Mouse (Mus musculus) erythroblast, adult 5-6 weeks (primary cell): Measurements from ENCODE around the gene Aim2. TPM values are rescaled to one million over a fixed set of nuclear protein-coding genes. Genes with fewer than 3 reads are reported as not detected.
"Not testable (repeated sequence)": the region's sequence is repeated elsewhere in the genome, so short reads cannot be mapped to it uniquely, and the experiment has no call there.

ENCODE experiments used
- ATAC-seq: replicated peaks from 2 replicates; pipeline ENCODE4 v1.8.0; 2016; ENCODE audit warnings: moderate number of reproducible peaks, mild to moderate bottlenecking, moderate TSS enrichment, inconsistent platforms; ENCODE audit not compliant: poor library complexity, low FRiP score, severe bottlenecking
- total RNA-seq, 2 experiments: library from RNA; stranded (forward) in 1 of 2; stranded (reverse) in 1 of 2; fragments of 150-400 nt in 1 of 2; fragments of 200-764, 138-1000 nt in 1 of 2; gene quantifications; 2 replicates each; pipeline versions ENCODE4 v1.2.3 to v1.2.4; 2015 to 2017; ENCODE audit warnings: low replicate concordance in 2 of 2

Aim2 gene
- total RNA-seq (2015; ENCODE audit: low replicate concordance) (20.5 and 27.7 TPM in 2 replicates), total RNA-seq (2017; ENCODE audit: low replicate concordance) (45.9 and 55.4 TPM in 2 replicates)

DNA sequence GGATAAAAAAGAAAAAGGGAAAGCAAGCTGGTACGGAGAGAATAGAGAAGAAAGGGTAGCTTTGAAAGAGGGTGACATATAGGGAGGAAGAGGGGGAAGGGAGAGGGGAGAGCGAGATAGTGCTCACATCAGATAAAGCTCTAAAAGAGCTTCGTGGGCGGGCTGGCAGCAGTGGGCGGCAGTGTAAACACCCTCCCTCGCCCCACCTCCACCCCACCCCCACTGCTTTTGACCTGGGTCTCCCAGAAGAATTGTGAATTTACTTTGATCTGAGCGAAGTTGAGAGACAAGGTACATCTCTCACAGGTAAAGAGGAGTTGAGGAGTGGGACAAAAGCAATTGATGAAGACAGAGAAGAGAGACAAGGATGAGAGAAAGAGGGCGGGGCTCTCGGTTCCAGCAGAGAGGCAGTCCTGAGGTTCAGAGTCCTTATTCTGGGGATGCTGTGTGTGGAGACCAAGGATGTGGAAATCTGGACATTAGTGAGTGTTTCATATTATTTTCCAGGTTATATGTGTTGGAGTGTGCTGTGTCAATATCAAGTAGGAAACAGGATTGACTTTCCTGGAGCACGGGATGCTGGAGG, at the start of gene Aim2:
Aim2 (plus strand) TSS at position 508 of the 586 bp plus-strand sequence.
- ATAC-seq = 0 out of 2 replicates have a peak, but pooled peaks have one; percentile 49

GRCm38 (mm10) chr1:173302795-173303194, 47.9 kb upstream of the Aim2 start:
- ATAC-seq = not testable (repeated sequence)

DNA sequence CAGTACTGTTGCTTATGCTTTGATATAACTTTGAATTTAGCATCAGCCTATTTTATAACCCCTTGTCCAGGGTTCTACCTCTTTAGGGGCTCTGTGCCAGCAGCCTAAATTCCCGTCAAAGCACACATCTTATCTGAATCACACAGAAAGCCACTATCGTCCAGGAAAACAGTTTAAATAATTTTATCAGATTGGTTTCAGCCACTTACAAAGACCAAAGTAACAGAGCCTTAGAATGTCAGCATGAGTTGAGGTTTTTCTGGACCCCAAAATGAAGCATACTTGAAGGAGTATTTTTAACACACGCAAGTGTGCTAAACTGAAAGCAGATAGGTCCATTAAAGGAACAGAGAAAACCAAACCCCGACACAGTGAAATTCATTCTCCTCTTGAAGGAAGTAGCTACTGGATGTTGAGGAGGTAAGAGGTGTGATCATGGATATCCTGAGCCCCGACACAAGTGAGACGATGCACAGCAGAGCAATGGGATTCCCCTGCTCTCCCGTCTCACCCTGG, 37.1 kb upstream of the Aim2 start:
- ATAC-seq = not testable (repeated sequence)

GRCm38 (mm10) chr1:173315725-173316124, 35.0 kb upstream of the Aim2 start:
- ATAC-seq = no peak

DNA sequence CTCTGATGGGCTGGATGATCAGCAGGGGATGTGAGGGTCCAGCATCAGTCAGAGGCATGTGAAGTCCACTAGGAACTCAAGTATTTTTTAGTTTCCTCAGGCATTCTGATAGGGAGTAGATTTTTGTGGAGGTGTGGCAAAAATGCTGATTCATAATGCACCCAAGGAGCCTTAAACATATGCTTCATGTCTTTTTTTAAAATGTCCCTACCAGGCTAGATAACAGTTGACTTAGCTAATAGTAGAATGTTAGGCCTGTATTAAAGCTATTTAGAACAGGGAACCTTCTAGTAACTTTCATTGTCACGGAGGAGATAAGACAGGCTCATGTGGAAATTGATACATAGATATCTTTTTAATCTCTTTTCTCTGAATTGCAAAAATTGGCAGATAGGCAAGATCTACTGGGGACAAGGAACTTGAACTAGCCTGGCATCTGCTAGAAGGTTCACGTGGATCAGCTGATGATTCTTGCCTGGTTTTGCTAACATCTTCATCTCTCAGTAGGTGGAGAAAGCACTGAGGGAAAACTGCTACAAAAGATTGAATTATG, 32.7 kb upstream of the Aim2 start:
- 0 out of 2 replicates have a peak, but pooled peaks have one; percentile 16 for ATAC-seq

DNA sequence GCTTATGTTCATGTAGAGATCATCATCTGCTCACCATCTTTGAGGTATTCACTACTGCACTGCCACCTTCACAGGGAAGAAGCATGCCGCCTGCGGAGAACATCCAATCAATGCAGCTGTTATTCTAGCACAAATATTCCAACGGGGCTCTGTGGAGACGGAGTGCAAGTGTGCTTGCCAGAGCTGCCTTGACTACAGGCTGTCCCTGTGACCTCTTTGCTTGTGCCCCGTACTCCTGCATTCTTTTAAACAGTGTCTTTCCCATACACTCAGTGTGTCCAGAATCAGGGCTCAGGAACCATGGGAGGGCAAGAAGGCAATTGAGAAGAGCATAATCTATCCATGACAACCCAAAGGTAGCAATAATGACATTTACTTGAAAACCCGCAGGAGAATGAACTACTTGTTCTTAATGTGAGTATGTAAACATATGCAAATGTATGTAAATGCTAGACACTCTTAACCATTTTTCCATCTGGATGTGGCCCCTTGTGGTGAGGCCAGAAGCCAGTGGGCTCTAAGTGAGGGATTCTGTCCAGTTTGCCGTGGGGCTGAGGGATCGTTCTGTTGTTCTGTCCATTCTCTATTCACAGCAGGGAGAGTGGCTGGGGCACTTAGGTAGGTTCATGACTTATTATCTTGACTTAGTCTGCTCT, 29.0 kb upstream of the Aim2 start:
- no peak for ATAC-seq

GRCm38 (mm10) chr1:173322249-173322627, 28.4 kb upstream of the Aim2 start:
- ATAC-seq = no peak

- ATAC-seq = peak; percentile 79
Measured at GRCm38 (mm10) chr1:173323839-173324585, 26.7 kb upstream of the Aim2 start.

GRCm38 (mm10) chr1:173324961-173325360, 25.7 kb upstream of the Aim2 start:
- ATAC-seq = no peak

DNA sequence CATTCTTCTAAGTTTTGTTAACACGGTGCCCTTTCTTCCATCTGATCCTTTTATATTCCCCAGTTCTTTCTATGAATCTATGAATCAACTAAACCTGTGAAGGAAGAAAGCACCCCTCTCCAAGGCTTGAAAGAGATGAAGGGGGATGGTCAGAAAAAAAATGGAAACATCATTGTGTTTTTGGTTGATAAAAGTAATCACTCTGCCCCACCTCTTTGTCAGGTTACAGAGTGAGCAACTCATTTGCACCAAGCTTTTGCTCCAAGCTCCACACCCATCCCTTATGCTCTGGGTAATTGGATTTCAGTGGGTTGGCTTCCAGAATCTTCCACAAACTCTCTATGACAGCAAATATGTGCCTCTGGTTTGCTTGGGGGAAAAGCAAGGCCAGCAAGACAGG, 25.3 kb upstream of the Aim2 start:
- no peak for ATAC-seq

DNA sequence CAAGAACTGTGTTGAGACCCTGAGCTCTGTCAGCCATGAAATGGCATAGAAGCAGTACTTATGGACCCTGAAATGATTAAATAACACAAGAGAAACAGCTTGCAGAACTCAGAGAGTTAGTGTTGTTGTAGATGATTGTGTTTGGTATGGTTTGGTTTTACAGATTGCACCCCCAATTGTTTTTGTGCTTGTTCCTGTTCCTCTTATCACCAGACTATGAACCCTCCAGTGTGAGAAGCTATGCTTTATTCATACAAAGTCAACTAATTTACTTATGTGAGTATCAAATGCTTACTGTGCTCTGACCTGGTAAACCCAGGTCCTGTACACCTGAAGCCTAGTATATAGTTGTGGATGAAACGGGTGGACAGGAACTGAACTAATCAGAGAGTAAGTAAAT, 24.1 kb upstream of the Aim2 start:
- no peak for ATAC-seq

GRCm38 (mm10) chr1:173328446-173328845, 22.2 kb upstream of the Aim2 start:
- no peak for ATAC-seq

DNA sequence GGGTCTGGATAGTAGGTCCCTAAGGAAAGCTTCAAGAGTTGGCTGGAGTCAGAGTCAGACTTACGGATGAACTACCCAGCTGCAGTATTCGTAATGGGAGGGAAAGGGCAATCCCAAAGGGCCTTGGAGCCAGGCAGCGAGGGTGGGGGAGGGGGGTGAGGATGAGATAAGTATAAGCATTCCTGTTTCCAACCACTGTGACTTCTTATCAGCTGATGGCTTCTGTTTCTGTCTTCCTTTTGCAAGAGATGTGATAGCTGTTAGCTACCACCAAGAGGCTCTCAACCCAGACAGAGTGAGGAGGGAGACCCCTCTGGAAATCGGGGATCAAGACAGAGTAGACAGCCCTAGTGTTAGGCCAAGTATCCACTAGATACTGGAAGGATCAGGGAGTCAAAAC, 21.5 kb upstream of the Aim2 start:
- peak; percentile 37 for ATAC-seq

DNA sequence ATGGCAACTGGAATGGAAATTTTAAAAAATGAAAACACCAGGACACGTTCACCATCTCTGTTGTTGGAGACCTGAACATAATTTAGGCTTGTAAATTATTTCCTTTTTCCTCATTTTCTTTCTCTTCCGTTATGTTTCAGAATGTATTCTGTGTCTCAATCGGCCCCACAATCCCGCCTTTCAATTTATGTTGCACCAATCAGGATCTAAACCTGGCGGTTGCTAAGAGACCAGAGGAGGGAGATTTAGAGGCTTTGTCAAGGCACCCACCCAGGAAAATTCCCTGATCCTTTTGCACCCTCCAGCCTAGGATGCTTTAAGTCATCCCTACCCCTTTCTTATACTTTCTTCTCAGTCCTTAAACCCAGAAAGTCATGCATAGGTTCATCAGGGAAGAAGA, 20.9 kb upstream of the Aim2 start:
- ATAC-seq = no peak

GRCm38 (mm10) chr1:173332418-173332817, 18.3 kb upstream of the Aim2 start:
- peak; percentile 22 for ATAC-seq

DNA sequence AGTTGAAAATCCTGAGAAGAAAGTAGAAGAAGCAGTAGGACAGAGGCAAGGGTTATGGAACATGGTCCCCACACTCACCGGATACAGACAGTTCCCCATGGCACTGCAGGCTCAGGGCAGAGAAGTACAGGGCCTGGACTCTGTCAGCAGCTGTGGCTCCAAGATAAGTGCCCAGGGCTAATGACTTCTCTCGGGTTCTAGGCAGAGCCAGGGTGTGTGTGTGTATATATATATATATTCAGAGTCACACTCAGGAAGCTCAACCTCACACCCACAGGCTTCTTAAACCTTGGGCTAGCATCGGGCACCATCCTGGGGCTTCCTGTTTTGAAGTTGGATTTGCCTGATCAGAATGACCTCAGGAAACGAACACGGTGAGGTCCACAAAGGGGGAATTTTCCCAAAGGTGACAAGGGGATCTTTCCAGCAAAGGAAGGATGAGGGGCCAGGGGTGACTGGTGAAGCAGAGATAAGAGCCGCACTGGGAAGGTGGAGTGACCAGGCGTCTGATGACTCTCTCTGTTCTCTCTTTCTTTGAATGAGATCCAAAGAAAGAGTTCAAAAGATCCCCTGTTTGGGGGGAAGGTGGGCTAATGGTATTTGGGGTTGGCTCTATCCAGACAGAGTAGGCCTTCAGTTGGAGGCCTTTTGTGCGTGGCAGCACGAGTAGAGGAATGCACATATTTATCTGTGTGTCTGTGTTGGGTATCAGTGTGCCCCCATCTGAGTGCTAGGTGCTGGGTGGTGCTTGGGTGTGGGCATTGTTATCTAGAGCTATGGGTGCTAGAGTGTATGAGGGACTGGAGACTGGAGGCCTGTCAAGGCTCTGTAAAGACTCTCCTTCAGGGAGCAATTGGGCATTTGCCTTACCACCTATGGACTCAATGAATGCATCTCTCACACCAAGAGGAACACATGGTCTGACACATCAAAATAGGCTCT, 17.1 kb upstream of the Aim2 start, which contains the start of gene Ackr1:
Ackr1 (minus strand) TSS at position 439 of the 942 bp plus-strand sequence.
- ATAC-seq = peak; percentile 79

DNA sequence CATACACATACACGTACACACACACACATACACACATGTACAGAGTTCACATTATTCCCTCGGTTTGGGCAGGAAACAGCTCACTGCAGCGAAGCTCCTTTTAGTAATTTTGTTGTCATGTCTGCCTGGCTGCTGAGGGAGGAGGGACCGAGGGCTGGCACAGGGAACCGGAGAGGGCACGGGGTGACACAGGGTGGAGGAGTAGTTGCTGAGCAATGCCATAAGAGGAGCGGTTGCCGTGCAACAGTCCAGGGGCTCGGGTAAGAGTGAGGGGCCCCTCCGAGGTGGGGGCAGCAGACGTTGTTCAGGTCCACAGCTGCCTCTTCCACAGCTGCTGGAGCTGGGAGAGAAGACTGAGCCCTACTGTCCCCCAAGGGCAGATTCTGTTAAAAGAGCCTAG, 14.8 kb upstream of the Aim2 start:
- ATAC-seq = no peak

GRCm38 (mm10) chr1:173337008-173337407, 13.7 kb upstream of the Aim2 start:
- ATAC-seq = no peak

DNA sequence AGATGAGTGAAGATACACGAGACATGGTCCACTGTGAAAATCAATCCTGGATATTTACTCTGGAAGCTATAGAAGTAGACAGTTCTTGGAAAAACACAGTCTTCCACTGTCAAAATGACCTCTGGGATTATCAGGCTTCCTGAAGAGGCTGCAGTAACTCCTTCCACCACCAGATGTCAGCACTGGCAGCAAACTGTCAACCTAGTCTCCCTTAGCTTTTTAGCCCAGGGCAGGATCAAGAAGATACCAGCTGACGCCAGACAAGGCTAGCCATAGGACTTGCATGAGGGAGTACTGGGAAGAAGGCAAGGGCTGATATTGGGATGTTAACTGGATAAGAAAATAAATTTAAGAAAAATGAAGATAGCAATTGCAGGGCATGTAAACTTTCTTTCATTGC, 11.1 kb upstream of the Aim2 start:
- ATAC-seq = peak; percentile 85
